In the genomic region with DNA sequence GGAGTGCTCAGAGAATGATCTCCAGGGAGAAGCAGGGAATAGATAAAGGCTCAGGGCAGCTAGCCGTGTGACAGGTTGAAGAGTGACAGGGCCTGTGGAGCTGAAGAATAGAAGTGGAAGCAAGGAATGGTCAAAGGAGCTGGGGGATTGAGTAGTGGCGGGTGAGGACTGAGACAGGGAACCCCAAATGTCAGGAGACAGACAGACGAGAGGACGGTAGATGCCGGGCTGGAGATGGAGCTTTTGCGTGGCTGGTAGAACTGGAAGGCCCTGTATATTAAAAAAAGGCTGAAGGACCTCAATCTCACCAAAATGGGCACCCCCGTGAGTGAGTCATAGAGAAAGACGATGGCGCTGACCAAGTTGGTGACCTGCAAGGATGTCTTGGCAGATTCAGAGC, we compare ENCODE assay signal across 10 mouse cellular contexts. TPM values are rescaled to one million over a fixed set of nuclear protein-coding genes. Genes with fewer than 3 reads are reported as not detected.
DNase-seq lines count a peak whose midpoint lies in the region; ATAC-seq lines count a peak whose summit lies in the region.
"Had no signal": no experiment of that assay in that cellular context is flagged by ENCODE, and none has a peak within 500 bp of the region (broad histone marks: within the 10 kb centered on the region; RNA-seq: fewer than 3 reads in every experiment).

No protein-coding gene starts in this region.

- peak; percentile 55 for DNase-seq in cerebellum, adult 9-10 months
- no peak for DNase-seq in cerebellum, adult 8-10 months
- no peak for DNase-seq in limb, embryonic 10.5 days (ENCODE audit: low spot score)
- DNase-seq in layer of hippocampus, postnatal 25 days (ENCODE audit: extremely low spot score in 1 of 2, low spot score in 1 of 2), result no peak
- DNase-seq in gastrocnemius, adult 8-10 months (ENCODE audit: low spot score in 2 of 2), result no peak
- DNase-seq: heart, postnatal 14 days had no signal

- peaks cover 34% of the 10 kb centered on the region for H3K27me3 ChIP-seq in limb, embryonic 12.5 days
- H3K27me3 ChIP-seq in limb, embryonic 10.5 days (ENCODE audit: low read depth, poor library complexity, severe bottlenecking), result peaks cover 75% of the 10 kb centered on the region
- no peaks in the 10 kb centered on the region for H3K27me3 ChIP-seq in limb, embryonic 15.5 days
- H3K27me3 ChIP-seq in neural tube, embryonic 15.5 days (replicated peaks), result no peaks in the 10 kb centered on the region

- H3K36me3 ChIP-seq in limb, embryonic 12.5 days, result no peaks in the 10 kb centered on the region
- peaks cover 3% of the 10 kb centered on the region; the same call in 1 of the 2 replicates for H3K36me3 ChIP-seq in limb, embryonic 10.5 days
- no peaks in the 10 kb centered on the region for H3K36me3 ChIP-seq in limb, embryonic 15.5 days
- peaks cover 17% of the 10 kb centered on the region for H3K36me3 ChIP-seq in neural tube, embryonic 15.5 days

- no peaks in the 10 kb centered on the region for H3K9me3 ChIP-seq in limb, embryonic 12.5 days
- no peaks in the 10 kb centered on the region for H3K9me3 ChIP-seq in limb, embryonic 10.5 days (replicated peaks)
- no peaks in the 10 kb centered on the region for H3K9me3 ChIP-seq in limb, embryonic 15.5 days
- no peaks in the 10 kb centered on the region for H3K9me3 ChIP-seq in neural tube, embryonic 15.5 days (replicated peaks)

- no peak overlapping the region for H3K27ac ChIP-seq in limb, embryonic 12.5 days
- H3K27ac ChIP-seq in limb, embryonic 10.5 days, result no peak overlapping the region
- peak overlapping the region; percentile 27; the same call in 1 of the 2 replicates for H3K27ac ChIP-seq in limb, embryonic 15.5 days
- H3K27ac ChIP-seq in neural tube, embryonic 15.5 days (replicated peaks), result peak overlapping the region; percentile 97

- H3K4me3 ChIP-seq in limb, embryonic 12.5 days (replicated peaks), result no peak overlapping the region
- no peak overlapping the region for H3K4me3 ChIP-seq in limb, embryonic 10.5 days
- no peak overlapping the region for H3K4me3 ChIP-seq in limb, embryonic 15.5 days
- peak overlapping the region; percentile 13; the same call in 1 of the 2 replicates for H3K4me3 ChIP-seq in neural tube, embryonic 15.5 days (replicated peaks)
- H3K4me3 ChIP-seq: myocyte had no signal

- H3K9ac ChIP-seq in limb, embryonic 12.5 days (replicated peaks), result no peak overlapping the region
- H3K9ac ChIP-seq in limb, embryonic 15.5 days, result no peak overlapping the region
- peak overlapping the region; percentile 32; the same call in 1 of the 2 replicates for H3K9ac ChIP-seq in neural tube, embryonic 15.5 days (replicated peaks)

- 89% methylated on average over 9 of the region's 9 CpGs for WGBS in limb, embryonic 12.5 days
- WGBS in limb, embryonic 10.5 days, result 86% methylated on average over 9 of the region's 9 CpGs
- 86% methylated on average over 9 of the region's 9 CpGs for WGBS in limb, embryonic 15.5 days
- 91% methylated on average over 9 of the region's 9 CpGs for WGBS in neural tube, embryonic 15.5 days

- 0 out of 2 replicates have a peak overlapping the region, but pooled peaks have one; percentile 21 for H3K4me2 ChIP-seq in limb, embryonic 12.5 days
- H3K4me2 ChIP-seq in limb, embryonic 15.5 days, result no peak overlapping the region
- peak overlapping the region; percentile 72 for H3K4me2 ChIP-seq in neural tube, embryonic 15.5 days

- no peak for ATAC-seq in limb, embryonic 12.5 days (ENCODE audit: insufficient number of reproducible peaks, insufficient read depth, low FRiP score, low TSS enrichment, low read depth)
- no peak for ATAC-seq in limb, embryonic 15.5 days (ENCODE audit: insufficient number of reproducible peaks, low FRiP score, low TSS enrichment, low read depth)
- no peak for ATAC-seq in neural tube, embryonic 15.5 days (ENCODE audit: low FRiP score)

- peaks cover 75% of the 10 kb centered on the region for H3K4me1 ChIP-seq in limb, embryonic 12.5 days (replicated peaks)
- H3K4me1 ChIP-seq in limb, embryonic 10.5 days, result peaks cover 86% of the 10 kb centered on the region
- H3K4me1 ChIP-seq in limb, embryonic 15.5 days, result peaks cover 68% of the 10 kb centered on the region
- peaks cover 84% of the 10 kb centered on the region for H3K4me1 ChIP-seq in neural tube, embryonic 15.5 days

RNA-seq across cellular contexts. Expression of a gene that starts 3.0 kb away (rescaled TPM):
- polyA plus RNA-seq in limb, embryonic 12.5 days (2016; fragmentation: Nextera tagmentation; extraction: Ambion mirVana), result 59.8 and 61.4 TPM in 2 replicates
- 17.3 and 26.8 TPM in 2 replicates for polyA plus RNA-seq in limb, embryonic 10.5 days (2016; fragmentation: Nextera tagmentation; extraction: Ambion mirVana)
- 43.7 and 62.3 TPM in 2 replicates for polyA plus RNA-seq in limb, embryonic 15.5 days (2015; fragmentation: Nextera tagmentation; extraction: Ambion mirVana)
- polyA plus RNA-seq in neural tube, embryonic 15.5 days (2015; fragmentation: Nextera tagmentation; extraction: Ambion mirVana), result 22.2 and 24.0 TPM in 2 replicates
- 10 to 100 TPM; 18.5 to 30.1 TPM for total RNA-seq in layer of hippocampus, postnatal 25 days (2021)
- total RNA-seq in gastrocnemius, adult 8-10 months (2022), result 1 to 10 TPM; 2.0 to 4.5 (median 3.3) TPM

RNA-seq across cellular contexts. Expression of a gene that starts 3.3 kb away (rescaled TPM):
- polyA plus RNA-seq in limb, embryonic 12.5 days (2016; fragmentation: Nextera tagmentation; extraction: Ambion mirVana), result 2.5 and 2.7 TPM in 2 replicates
- 0.59 and 1.2 TPM in 2 replicates for polyA plus RNA-seq in limb, embryonic 10.5 days (2016; fragmentation: Nextera tagmentation; extraction: Ambion mirVana)
- polyA plus RNA-seq in limb, embryonic 15.5 days (2015; fragmentation: Nextera tagmentation; extraction: Ambion mirVana), result 1.6 and 2.9 TPM in 2 replicates
- polyA plus RNA-seq in neural tube, embryonic 15.5 days (2015; fragmentation: Nextera tagmentation; extraction: Ambion mirVana), result 28.9 and 33.8 TPM in 2 replicates
- 100 to 1,000 TPM; 184 to 196 TPM for total RNA-seq in layer of hippocampus, postnatal 25 days (2021)
- not detected for total RNA-seq in gastrocnemius, adult 8-10 months (2022)

RNA-seq across cellular contexts. Expression of a gene that starts 20.4 kb away (rescaled TPM):
- 0.81 and 1.0 TPM in 2 replicates for polyA plus RNA-seq in limb, embryonic 12.5 days (2016; fragmentation: Nextera tagmentation; extraction: Ambion mirVana)
- polyA plus RNA-seq in limb, embryonic 10.5 days (2016; fragmentation: Nextera tagmentation; extraction: Ambion mirVana), result 0.34 and 0.35 TPM in 2 replicates
- 0.96 and 3.2 TPM in 2 replicates for polyA plus RNA-seq in limb, embryonic 15.5 days (2015; fragmentation: Nextera tagmentation; extraction: Ambion mirVana)
- 0.69 and 0.70 TPM in 2 replicates for polyA plus RNA-seq in neural tube, embryonic 15.5 days (2015; fragmentation: Nextera tagmentation; extraction: Ambion mirVana)
- under 1 TPM in 1 of 2 experiments, not detected in 1; 0.26 TPM for total RNA-seq in layer of hippocampus, postnatal 25 days (2021)
- total RNA-seq in gastrocnemius, adult 8-10 months (2022), result 1 to 10 TPM in 2 of 4 experiments, under 1 TPM in 2; 0.70 to 1.1 (median 1.0) TPM

RNA-seq across cellular contexts. Expression of a gene that starts 27.5 kb away (rescaled TPM):
- 0.15 TPM in 1 of 2 replicates, not detected in the other for polyA plus RNA-seq in limb, embryonic 12.5 days (2016; fragmentation: Nextera tagmentation; extraction: Ambion mirVana)
- polyA plus RNA-seq in limb, embryonic 10.5 days (2016; fragmentation: Nextera tagmentation; extraction: Ambion mirVana), result not detected in 2 replicates
- polyA plus RNA-seq in limb, embryonic 15.5 days (2015; fragmentation: Nextera tagmentation; extraction: Ambion mirVana), result 0.24 and 0.31 TPM in 2 replicates
- 0.17 and 0.61 TPM in 2 replicates for polyA plus RNA-seq in neural tube, embryonic 15.5 days (2015; fragmentation: Nextera tagmentation; extraction: Ambion mirVana)
- under 1 TPM; 0.22 to 0.26 TPM for total RNA-seq in layer of hippocampus, postnatal 25 days (2021)
- under 1 TPM in 1 of 4 experiments, not detected in 3; 0.11 TPM for total RNA-seq in gastrocnemius, adult 8-10 months (2022)
- polyA plus RNA-seq: myocyte had no signal

RNA-seq across cellular contexts. Expression of a gene that starts 31.2 kb away (rescaled TPM):
- 200 and 202 TPM in 2 replicates for polyA plus RNA-seq in limb, embryonic 12.5 days (2016; fragmentation: Nextera tagmentation; extraction: Ambion mirVana)
- 243 and 250 TPM in 2 replicates for polyA plus RNA-seq in limb, embryonic 10.5 days (2016; fragmentation: Nextera tagmentation; extraction: Ambion mirVana)
- polyA plus RNA-seq in limb, embryonic 15.5 days (2015; fragmentation: Nextera tagmentation; extraction: Ambion mirVana), result 124 and 141 TPM in 2 replicates
- 23.7 and 52.8 TPM in 2 replicates for polyA plus RNA-seq in neural tube, embryonic 15.5 days (2015; fragmentation: Nextera tagmentation; extraction: Ambion mirVana)
- total RNA-seq in layer of hippocampus, postnatal 25 days (2021), result 1 to 10 TPM; 1.1 to 1.2 TPM
- under 1 TPM; 0.31 to 0.51 (median 0.37) TPM for total RNA-seq in gastrocnemius, adult 8-10 months (2022)

Comparison
In these comparisons a context has a peak if more than half of its experiments do, and no peak if none do; other contexts are left out.
1. H3K27ac ChIP-seq: peak in limb, embryonic 15.5 days (single experiment) and neural tube, embryonic 15.5 days (single experiment); none in limb, embryonic 12.5 days (single experiment) and limb, embryonic 10.5 days (single experiment).